Mouse (Mus musculus): ENCODE measurements at regions not wholly inside any gene's neighbourhood (a gene's known extent, or its start where the extent isn't known, plus 50 kb on each side); places are given as distances from the start of the nearest gene placed in this dataset.

DNA sequence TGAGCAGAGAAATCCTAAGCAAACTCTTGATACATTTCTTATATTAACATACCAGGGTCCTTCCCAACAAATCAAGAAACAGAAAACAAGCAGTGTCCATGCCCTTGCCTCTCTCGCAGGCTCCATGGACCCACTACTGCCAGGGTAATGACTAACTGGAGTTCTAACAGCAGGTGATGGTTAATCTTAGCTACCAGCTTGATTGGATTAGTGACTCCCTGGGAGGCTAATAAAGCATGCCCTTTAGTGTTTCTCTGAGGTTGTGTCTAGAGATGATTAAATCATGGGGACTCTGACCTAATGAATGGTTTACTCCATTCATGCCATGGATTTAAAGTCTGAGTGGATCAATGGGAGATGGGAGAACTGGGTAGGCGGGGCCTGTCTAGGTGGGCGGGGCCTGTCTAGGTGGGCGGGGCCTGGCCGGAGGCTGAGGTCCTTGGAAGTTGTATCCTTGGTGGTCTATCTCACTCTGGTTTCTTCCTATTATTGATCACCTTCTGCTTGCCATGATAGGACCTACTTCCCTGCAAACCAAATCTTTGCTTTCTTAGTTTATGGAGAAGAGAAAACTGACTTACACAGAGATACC lies 247.3 kb upstream of the Gadl1 start:
- TF ChIP-seq POLR2A (IDR thresholded peaks at IDR 0.05; ENCODE audit: low read depth, low read length) (no peak), CTCF (IDR thresholded peaks at IDR 0.05; ENCODE audit: borderline replicate concordance, insufficient read depth, low read length) (no peak)
- no peaks in the 10 kb centered on the region for H3K4me1 ChIP-seq (ENCODE audit: control insufficient read depth, insufficient read depth, low read length)
- H3K4me3 ChIP-seq (ENCODE audit: insufficient read depth, low read length), result no peak overlapping the region
- H3K27ac ChIP-seq (ENCODE audit: insufficient read depth, low read length), result no peak overlapping the region

DNA sequence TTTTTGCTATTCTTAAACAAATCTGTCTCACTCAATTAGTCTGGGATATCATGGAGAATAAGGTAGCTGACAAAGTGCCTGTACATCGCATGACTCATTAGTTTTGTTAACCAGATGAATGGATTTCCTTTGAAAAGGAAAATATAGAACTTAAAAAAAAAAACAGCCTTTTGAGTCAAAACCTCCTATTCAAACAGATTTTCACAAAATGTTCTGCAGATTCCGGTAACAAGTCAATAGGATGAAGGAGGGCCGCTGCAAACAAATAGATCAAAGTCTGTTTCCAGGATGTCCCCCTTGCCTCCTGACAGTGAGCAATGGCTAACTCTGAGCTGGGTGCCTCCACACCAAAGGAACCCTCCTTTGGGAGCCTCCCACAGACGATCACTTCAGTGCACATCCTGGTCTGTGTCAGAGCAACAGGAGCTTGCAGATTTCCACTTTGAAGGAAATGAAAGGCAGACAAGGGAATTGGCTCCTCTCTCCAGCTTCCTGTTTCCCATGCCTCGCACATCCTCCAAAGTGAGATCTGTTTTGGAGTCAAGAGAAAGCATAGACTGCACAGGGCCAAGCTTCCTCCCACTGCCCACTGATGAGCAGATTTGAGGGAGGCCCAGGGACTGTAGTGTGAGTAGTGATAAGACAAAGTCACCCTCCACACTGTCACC lies 243.8 kb upstream of the Gadl1 start:
- TF ChIP-seq POLR2A (IDR thresholded peaks at IDR 0.05; ENCODE audit: low read depth, low read length) (no peak), CTCF (IDR thresholded peaks at IDR 0.05; ENCODE audit: borderline replicate concordance, insufficient read depth, low read length) (no peak)
- H3K4me3 ChIP-seq (ENCODE audit: insufficient read depth, low read length), result no peak overlapping the region
- H3K27ac ChIP-seq (ENCODE audit: insufficient read depth, low read length), result no peak overlapping the region
- H3K4me1 ChIP-seq (ENCODE audit: control insufficient read depth, insufficient read depth, low read length), result no peaks in the 10 kb centered on the region

DNA sequence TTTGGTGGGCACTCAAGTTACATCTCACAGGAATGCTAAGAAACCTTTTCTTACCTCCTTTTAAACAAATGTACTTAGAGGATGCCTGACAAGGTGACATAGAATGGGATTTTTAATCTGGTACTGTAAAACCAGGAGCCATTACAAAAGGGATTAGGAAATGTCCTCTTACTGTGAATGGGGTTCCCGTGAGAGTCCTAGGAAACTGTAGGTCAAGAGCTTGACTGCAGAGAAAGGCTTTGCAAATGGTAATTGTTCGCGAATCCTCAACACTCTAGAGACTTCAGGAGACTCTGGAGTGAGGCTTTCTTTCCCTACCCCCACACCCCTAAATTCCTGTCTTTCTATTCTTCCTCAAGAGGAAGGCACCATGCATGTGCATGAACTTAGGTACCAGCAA lies 242.7 kb upstream of the Gadl1 start:
- Histone ChIP-seq H3K4me1 (ENCODE audit: control insufficient read depth, insufficient read depth, low read length) (no peaks in the 10 kb centered on the region), H3K4me3 (ENCODE audit: insufficient read depth, low read length) (no peak overlapping the region), H3K27ac (ENCODE audit: insufficient read depth, low read length) (no peak overlapping the region)
- TF ChIP-seq CTCF (IDR thresholded peaks at IDR 0.05; ENCODE audit: borderline replicate concordance, insufficient read depth, low read length) (no peak), POLR2A (IDR thresholded peaks at IDR 0.05; ENCODE audit: low read depth, low read length) (no peak)

GRCm38 (mm10) chr9:115680703-115681576 lies 228.3 kb upstream of the Gadl1 start:
- TF ChIP-seq POLR2A (IDR thresholded peaks at IDR 0.05; ENCODE audit: low read depth, low read length), result no peak
- TF ChIP-seq CTCF (IDR thresholded peaks at IDR 0.05; ENCODE audit: borderline replicate concordance, insufficient read depth, low read length), result no peak
- Histone ChIP-seq H3K4me3 (ENCODE audit: insufficient read depth, low read length) (no peak overlapping the region), H3K4me1 (ENCODE audit: control insufficient read depth, insufficient read depth, low read length) (no peaks in the 10 kb centered on the region), H3K27ac (ENCODE audit: insufficient read depth, low read length) (no peak overlapping the region)

DNA sequence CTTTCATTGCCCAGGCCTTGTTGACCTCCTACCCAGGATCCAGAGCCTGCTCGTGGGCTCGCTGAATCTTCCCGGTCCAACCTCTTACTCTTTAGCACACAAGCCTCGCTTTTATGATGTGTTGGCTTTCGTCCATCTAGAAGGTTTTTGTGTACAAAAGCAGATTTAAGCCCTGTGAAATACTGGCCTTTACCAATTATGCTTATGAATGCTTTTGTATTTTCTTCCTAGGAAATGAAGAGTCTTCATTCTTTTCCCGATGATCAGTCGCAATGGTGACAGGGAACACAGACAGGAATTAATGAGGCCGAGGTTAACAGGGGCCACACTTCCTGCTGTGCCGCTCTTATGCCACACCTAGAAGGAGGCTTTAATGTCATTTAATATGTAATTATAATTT lies 227.4 kb upstream of the Gadl1 start:
- TF ChIP-seq POLR2A (IDR thresholded peaks at IDR 0.05; ENCODE audit: low read depth, low read length) (no peak), CTCF (IDR thresholded peaks at IDR 0.05; ENCODE audit: borderline replicate concordance, insufficient read depth, low read length) (no peak)
- Histone ChIP-seq H3K4me1 (ENCODE audit: control insufficient read depth, insufficient read depth, low read length) (no peaks in the 10 kb centered on the region), H3K27ac (ENCODE audit: insufficient read depth, low read length) (no peak overlapping the region), H3K4me3 (ENCODE audit: insufficient read depth, low read length) (no peak overlapping the region)

DNA sequence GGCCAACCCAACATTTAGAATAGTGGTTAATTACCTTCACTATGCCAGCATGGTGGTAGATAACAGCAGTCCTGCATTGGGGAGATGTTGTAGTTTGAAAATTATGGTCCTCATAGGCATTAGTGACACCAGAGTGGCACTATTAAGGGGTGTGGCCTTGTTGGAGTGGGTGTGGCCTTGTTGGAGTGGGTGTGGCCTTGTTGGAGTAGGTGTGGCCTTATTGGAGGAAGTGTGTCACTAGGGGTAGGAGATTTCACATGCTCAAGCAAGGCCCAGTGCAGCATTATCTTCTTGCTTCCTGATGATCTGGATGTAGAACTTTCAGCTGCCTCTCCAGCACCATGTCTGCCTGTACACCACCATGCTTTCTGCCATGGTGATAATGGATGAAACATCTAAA lies 225.3 kb upstream of the Gadl1 start:
- Histone ChIP-seq H3K4me1 (ENCODE audit: control insufficient read depth, insufficient read depth, low read length) (no peaks in the 10 kb centered on the region), H3K27ac (ENCODE audit: insufficient read depth, low read length) (no peak overlapping the region), H3K4me3 (ENCODE audit: insufficient read depth, low read length) (no peak overlapping the region)
- TF ChIP-seq POLR2A (IDR thresholded peaks at IDR 0.05; ENCODE audit: low read depth, low read length) (no peak), CTCF (IDR thresholded peaks at IDR 0.05; ENCODE audit: borderline replicate concordance, insufficient read depth, low read length) (no peak)

DNA sequence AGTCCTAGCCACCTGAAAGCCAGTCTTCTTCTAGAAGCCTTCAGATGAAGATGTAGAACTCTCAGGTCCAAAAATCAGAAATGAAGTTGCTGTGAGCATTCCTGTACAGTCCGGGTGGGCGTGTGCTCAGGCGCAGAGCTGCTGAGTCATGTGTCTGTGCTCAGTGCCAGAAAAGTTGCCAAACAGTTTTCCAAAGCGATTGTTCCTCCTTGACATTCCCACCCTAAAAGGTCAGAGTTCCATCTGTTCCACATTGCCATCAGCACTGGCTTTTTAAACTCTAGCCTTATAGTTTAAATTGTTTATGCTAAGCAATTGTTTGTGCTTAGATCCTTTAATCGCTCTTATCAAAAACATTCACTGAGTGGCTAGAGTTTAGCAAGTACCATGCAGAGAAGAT lies 222.7 kb upstream of the Gadl1 start:
- Histone ChIP-seq H3K4me1 (ENCODE audit: control insufficient read depth, insufficient read depth, low read length) (no peaks in the 10 kb centered on the region), H3K4me3 (ENCODE audit: insufficient read depth, low read length) (no peak overlapping the region), H3K27ac (ENCODE audit: insufficient read depth, low read length) (no peak overlapping the region)
- TF ChIP-seq POLR2A (IDR thresholded peaks at IDR 0.05; ENCODE audit: low read depth, low read length) (no peak), CTCF (IDR thresholded peaks at IDR 0.05; ENCODE audit: borderline replicate concordance, insufficient read depth, low read length) (no peak)

GRCm38 (mm10) chr9:115692837-115693236 lies 216.4 kb upstream of the Gadl1 start:
- TF ChIP-seq CTCF (IDR thresholded peaks at IDR 0.05; ENCODE audit: borderline replicate concordance, insufficient read depth, low read length) (no peak), POLR2A (IDR thresholded peaks at IDR 0.05; ENCODE audit: low read depth, low read length) (no peak)
- Histone ChIP-seq H3K4me3 (ENCODE audit: insufficient read depth, low read length) (no peak overlapping the region), H3K4me1 (ENCODE audit: control insufficient read depth, insufficient read depth, low read length) (no peaks in the 10 kb centered on the region), H3K27ac (ENCODE audit: insufficient read depth, low read length) (no peak overlapping the region)

GRCm38 (mm10) chr9:115703791-115704190 lies 205.5 kb upstream of the Gadl1 start:
- Histone ChIP-seq H3K4me3 (ENCODE audit: insufficient read depth, low read length) (no peak overlapping the region), H3K27ac (ENCODE audit: insufficient read depth, low read length) (no peak overlapping the region), H3K4me1 (ENCODE audit: control insufficient read depth, insufficient read depth, low read length) (no peaks in the 10 kb centered on the region)
- TF ChIP-seq POLR2A (IDR thresholded peaks at IDR 0.05; ENCODE audit: low read depth, low read length) (no peak), CTCF (IDR thresholded peaks at IDR 0.05; ENCODE audit: borderline replicate concordance, insufficient read depth, low read length) (no peak)

- no peak overlapping the region for H3K4me3 ChIP-seq (ENCODE audit: insufficient read depth, low read length)
- H3K27ac ChIP-seq (ENCODE audit: insufficient read depth, low read length), result no peak overlapping the region
- no peaks in the 10 kb centered on the region for H3K4me1 ChIP-seq (ENCODE audit: control insufficient read depth, insufficient read depth, low read length)
- TF ChIP-seq CTCF (IDR thresholded peaks at IDR 0.05; ENCODE audit: borderline replicate concordance, insufficient read depth, low read length) (peak; percentile 86; the same call in 1 of the 2 replicates), POLR2A (IDR thresholded peaks at IDR 0.05; ENCODE audit: low read depth, low read length) (no peak)
Observed at GRCm38 (mm10) chr9:115704249-115704648, 205.0 kb upstream of the Gadl1 start.

All from embryonic fibroblast, embryonic 13.5 days (primary cell).